8 mouse cellular contexts compared by ENCODE assay signal in the genomic region with DNA sequence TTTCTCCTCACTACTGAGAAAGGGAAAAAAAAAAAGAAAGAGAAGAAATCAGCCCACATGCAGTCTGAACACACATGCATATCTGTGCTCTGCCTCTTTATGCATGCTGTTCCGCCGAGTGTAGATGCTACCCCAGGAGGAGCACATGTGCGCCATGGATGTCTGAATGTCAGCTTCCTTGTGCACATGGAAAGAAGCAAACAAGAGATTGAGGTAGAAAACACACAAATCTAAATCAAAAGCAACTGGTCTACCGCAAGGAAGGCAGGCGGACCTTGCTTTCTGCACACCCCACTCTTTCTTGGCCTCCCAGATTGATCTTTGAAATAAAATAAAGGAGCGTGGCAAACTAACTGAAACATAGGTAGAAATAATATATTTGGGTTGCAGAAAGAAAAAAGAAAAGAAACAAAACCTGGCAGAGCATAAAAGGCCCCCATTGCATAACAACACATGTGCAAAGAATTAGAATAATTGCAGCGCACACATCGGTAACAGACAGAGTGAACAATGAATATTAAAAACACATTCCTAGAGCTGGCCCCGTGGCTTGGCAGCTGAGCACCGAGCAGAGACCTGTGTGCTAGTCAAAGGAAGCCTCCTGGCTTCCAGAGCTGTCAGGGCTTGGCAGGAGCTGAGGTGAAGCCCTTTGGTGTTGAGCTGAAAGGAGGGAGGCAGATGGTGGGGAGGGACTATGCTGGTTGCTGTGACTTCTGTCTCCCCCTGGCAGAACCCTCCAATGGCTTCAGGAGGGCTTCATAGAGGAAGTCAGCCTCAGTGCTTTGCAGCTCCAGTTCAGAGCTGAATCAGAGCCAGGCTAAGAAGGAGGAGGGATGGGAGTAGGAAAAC.
A peak's percentile ranks its signal among the peaks of the same experiment; 100 is the strongest.
DNase-seq lines count a peak whose midpoint lies in the region; ATAC-seq and TF ChIP-seq lines count a peak whose summit lies in the region.

No protein-coding gene starts in this region.

- no peak overlapping the region for H3K9ac ChIP-seq in embryonic facial prominence, embryonic 15.5 days
- no peak overlapping the region for H3K9ac ChIP-seq in liver, postnatal 0 days (replicated peaks)

- no peaks in the 10 kb centered on the region for H3K36me3 ChIP-seq in embryonic facial prominence, embryonic 15.5 days
- no peaks in the 10 kb centered on the region for H3K36me3 ChIP-seq in liver, postnatal 0 days (replicated peaks; ENCODE audit: insufficient read depth, low read length)

- peaks cover 33% of the 10 kb centered on the region for H3K4me1 ChIP-seq in embryonic facial prominence, embryonic 15.5 days
- no peaks in the 10 kb centered on the region for H3K4me1 ChIP-seq in liver, postnatal 0 days (ENCODE audit: insufficient read depth)

- intact Hi-C loops in heart, postnatal 10 days (cut with DNase I), result no loop called here

- TF ChIP-seq EP300 in liver, postnatal 0 days (IDR thresholded peaks at IDR 0.05; ENCODE audit: low read depth), result no peak

- no peak overlapping the region for H3K4me3 ChIP-seq in embryonic facial prominence, embryonic 15.5 days (replicated peaks)
- H3K4me3 ChIP-seq in liver, postnatal 0 days (ENCODE audit: low read depth, low read length), result no peak overlapping the region

- no peaks in the 10 kb centered on the region for H3K9me3 ChIP-seq in embryonic facial prominence, embryonic 15.5 days (replicated peaks)
- no peaks in the 10 kb centered on the region for H3K9me3 ChIP-seq in liver, postnatal 0 days (ENCODE audit: low read length)

- peak; percentile 2 for DNase-seq in heart, adult 8-10 months (ENCODE audit: low spot score)
- no peak for DNase-seq in heart, postnatal 10 days
- peak; percentile 44 for DNase-seq in hindlimb bud, embryonic 11.5 days (ENCODE audit: extremely low spot score, low read depth, low spot score)
- DNase-seq in lung, postnatal 25 days (ENCODE audit: low spot score), result peak; percentile 20
- no peak for DNase-seq in liver, postnatal 0 days
- DNase-seq in urinary bladder, adult 18-20 months (ENCODE audit: low spot score in 2 of 2), result no peak
- DNase-seq in thymus, postnatal 4 days, result no peak

- ATAC-seq in embryonic facial prominence, embryonic 15.5 days (ENCODE audit: insufficient number of reproducible peaks, low FRiP score, low TSS enrichment, low read depth), result peak; percentile 87
- no peak for ATAC-seq in liver, postnatal 0 days

- WGBS in embryonic facial prominence, embryonic 15.5 days, result 22% methylated on average over 10 of the region's 10 CpGs
- 70% methylated on average over 10 of the region's 10 CpGs for WGBS in liver, postnatal 0 days (ENCODE audit: insufficient replicate concordance)

- no peaks in the 10 kb centered on the region for H3K27me3 ChIP-seq in embryonic facial prominence, embryonic 15.5 days
- H3K27me3 ChIP-seq in liver, postnatal 0 days (ENCODE audit: insufficient read depth, low read length), result no peaks in the 10 kb centered on the region

- peak overlapping the region; percentile 80 for H3K27ac ChIP-seq in embryonic facial prominence, embryonic 15.5 days (replicated peaks)
- H3K27ac ChIP-seq in liver, postnatal 0 days (ENCODE audit: low read depth), result no peak overlapping the region

- TF ChIP-seq CTCF in liver, postnatal 0 days (IDR thresholded peaks at IDR 0.05; ENCODE audit: low read depth), result no peak

- H3K4me2 ChIP-seq in embryonic facial prominence, embryonic 15.5 days (replicated peaks), result peak overlapping the region; percentile 31; the same call in 1 of the 2 replicates
- H3K4me2 ChIP-seq in liver, postnatal 0 days (ENCODE audit: low read depth, low read length), result no peak overlapping the region

Comparison
In these comparisons a context has a peak if more than half of its experiments do, and no peak if none do; other contexts are left out.
1. DNase-seq: peak in heart, adult 8-10 months (single experiment), hindlimb bud, embryonic 11.5 days (single experiment) and lung, postnatal 25 days (single experiment); none in heart, postnatal 10 days (0 of 2), liver, postnatal 0 days (single experiment), urinary bladder, adult 18-20 months (0 of 2) and thymus, postnatal 4 days (single experiment).